Mouse (Mus musculus) small intestine, adult 2 months (tissue): ENCODE measurements around the gene Evc2.

ENCODE experiments used
- CTCF ChIP-seq: fragments of 200-500 bp; IDR thresholded peaks from 2 replicates; pipeline ENCODE4 v1.5.1; 2012; ENCODE audit warnings: low read depth, mild to moderate bottlenecking, control low read depth, inconsistent platforms, low read length, moderate library complexity, mixed read lengths; ENCODE audit not compliant: insufficient replicate concordance, insufficient read length; ENCODE audit errors: extremely low read depth
- POLR2A ChIP-seq: fragments of 200-500 bp; IDR thresholded peaks from 2 replicates; pipeline ENCODE4 v1.6.1; 2012; ENCODE audit warnings: low read depth, mild to moderate bottlenecking, control low read depth, inconsistent platforms, low read length, moderate library complexity

GRCm38 (mm10) chr5:37456590-37456989 lies 118.3 kb downstream of the Evc2 start:
- no peak for TF ChIP-seq CTCF
- no peak for TF ChIP-seq POLR2A
